Mouse (Mus musculus) olfactory bulb, adult 2 months (tissue): ENCODE data around the gene Prdm15.

Experiments
- CTCF ChIP-seq: fragments of 200-500 bp; IDR thresholded peaks from 2 replicates; pipeline ENCODE4 v1.5.1; 2012; ENCODE audit warnings: low read depth, mild to moderate bottlenecking, low read length, moderate library complexity; ENCODE audit not compliant: insufficient read depth
- POLR2A ChIP-seq: fragments of 200-500 bp; IDR thresholded peaks from 2 replicates; pipeline ENCODE4 v1.6.1; 2012; ENCODE audit warnings: mild to moderate bottlenecking, low read depth, low read length, moderate library complexity; ENCODE audit not compliant: insufficient read depth

DNA sequence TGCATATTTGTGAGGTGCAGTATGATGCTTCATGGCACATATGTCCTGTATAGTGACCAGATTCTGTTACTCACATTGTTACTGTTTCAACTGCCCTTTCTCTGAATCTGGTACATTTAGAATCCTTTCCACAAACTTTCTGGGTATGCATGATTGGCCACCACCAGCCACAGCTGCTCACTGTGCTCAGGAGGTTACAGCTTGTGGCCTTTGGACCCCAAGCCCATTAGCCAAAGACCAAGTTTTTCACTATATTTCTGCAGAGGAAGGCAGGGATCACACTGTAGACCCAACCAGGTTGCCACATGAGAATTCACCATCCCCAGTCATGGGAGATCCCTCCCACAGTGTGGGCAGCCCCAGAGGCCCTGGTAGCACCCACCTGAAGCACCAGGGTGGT lies 31.2 kb upstream of the Prdm15 start:
- no peak for TF ChIP-seq CTCF
- no peak for TF ChIP-seq POLR2A
